Mouse (Mus musculus): ENCODE measurements around the gene Scarf1.

Scarf1 gene

DNA sequence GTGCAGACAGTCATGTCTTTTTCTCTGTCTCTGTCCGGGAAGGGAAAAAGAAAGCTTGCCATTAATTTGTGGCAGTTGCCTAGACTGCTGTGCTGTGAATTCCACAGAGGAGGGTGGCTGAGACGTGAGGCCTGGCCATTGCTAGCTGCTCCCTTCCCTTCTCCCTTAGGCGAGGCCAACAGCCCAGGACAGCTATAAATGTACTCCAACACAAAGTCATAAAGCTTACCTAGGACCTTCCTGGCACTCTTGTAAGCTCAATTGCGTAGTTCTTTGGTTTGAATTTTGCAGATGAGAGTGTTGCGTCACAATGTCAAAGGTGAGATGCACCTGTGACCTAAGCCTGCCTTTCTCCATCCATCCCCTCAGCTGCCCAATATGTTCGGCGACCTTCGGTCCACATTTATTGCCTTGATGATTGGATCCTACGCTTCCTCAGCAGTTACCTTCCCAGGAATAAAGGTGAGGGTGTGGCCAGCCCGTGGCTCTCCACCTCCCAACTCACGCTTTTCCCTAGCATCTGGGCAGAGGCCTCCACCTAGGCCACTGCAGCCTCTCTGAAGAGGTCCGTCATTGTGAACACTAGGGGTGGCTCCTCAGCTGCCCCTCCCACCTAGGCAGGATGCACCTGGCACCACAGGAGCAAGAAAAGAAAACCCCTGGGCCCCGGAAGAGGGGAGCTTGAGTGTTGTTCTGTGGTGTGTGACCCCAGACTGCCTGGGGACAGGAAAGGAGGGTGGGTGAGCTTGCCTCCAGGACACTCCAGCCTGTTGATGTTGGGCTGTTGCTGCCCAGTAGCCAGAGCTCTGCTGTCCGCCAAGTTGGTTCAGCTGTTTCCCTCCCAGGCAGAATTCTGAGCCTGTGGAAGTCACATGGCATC, 47.4 kb downstream of the Scarf1 start:
- Histone ChIP-seq H3K4me3 (replicated peaks; ENCODE audit: low read length) (no peak overlapping the region), H3K27me3 (ENCODE audit: insufficient read depth, low read length) (no peaks in the 10 kb centered on the region), H3K9me3 (ENCODE audit: low read length) (no peaks in the 10 kb centered on the region), H3K36me3 (ENCODE audit: insufficient read depth, low read length) (peaks cover 49% of the 10 kb centered on the region), H3K4me1 (replicated peaks; ENCODE audit: low read depth, low read length) (peaks cover 40% of the 10 kb centered on the region)
- no peak for TF ChIP-seq CTCF (conservative IDR thresholded peaks at IDR 0.05; ENCODE audit: low read length)
- no peak for TF ChIP-seq POU5F1 (IDR thresholded peaks at IDR 0.05; ENCODE audit: borderline replicate concordance, low read length)
- TF ChIP-seq NANOG (IDR thresholded peaks at IDR 0.05; ENCODE audit: borderline replicate concordance, low read length) = no peak

- no peak overlapping the region for H3K4me3 ChIP-seq (replicated peaks; ENCODE audit: low read length)
- H3K4me1 ChIP-seq (replicated peaks; ENCODE audit: low read depth, low read length) = peaks cover 36% of the 10 kb centered on the region
- no peaks in the 10 kb centered on the region for H3K27me3 ChIP-seq (ENCODE audit: insufficient read depth, low read length)
- peaks cover 54% of the 10 kb centered on the region for H3K36me3 ChIP-seq (ENCODE audit: insufficient read depth, low read length)
- no peaks in the 10 kb centered on the region for H3K9me3 ChIP-seq (ENCODE audit: low read length)
- no peak for TF ChIP-seq NANOG (IDR thresholded peaks at IDR 0.05; ENCODE audit: borderline replicate concordance, low read length)
- no peak for TF ChIP-seq POU5F1 (IDR thresholded peaks at IDR 0.05; ENCODE audit: borderline replicate concordance, low read length)
- no peak for TF ChIP-seq CTCF (conservative IDR thresholded peaks at IDR 0.05; ENCODE audit: low read length)
These were observed 48.1 kb downstream of the Scarf1 start for GRCm38 (mm10) chr11:75561410-75561791.

- peaks cover 22% of the 10 kb centered on the region for H3K4me1 ChIP-seq (replicated peaks; ENCODE audit: low read depth, low read length)
- no peaks in the 10 kb centered on the region for H3K9me3 ChIP-seq (ENCODE audit: low read length)
- H3K27me3 ChIP-seq (ENCODE audit: insufficient read depth, low read length) = no peaks in the 10 kb centered on the region
- TF ChIP-seq POU5F1 (IDR thresholded peaks at IDR 0.05; ENCODE audit: borderline replicate concordance, low read length) (no peak), CTCF (conservative IDR thresholded peaks at IDR 0.05; ENCODE audit: low read length) (no peak), NANOG (IDR thresholded peaks at IDR 0.05; ENCODE audit: borderline replicate concordance, low read length) (no peak)
- no peak overlapping the region for H3K4me3 ChIP-seq (replicated peaks; ENCODE audit: low read length)
- H3K36me3 ChIP-seq (ENCODE audit: insufficient read depth, low read length) = peaks cover 68% of the 10 kb centered on the region
These were observed 49.5 kb downstream of the Scarf1 start for GRCm38 (mm10) chr11:75562840-75563239.

- no peak for TF ChIP-seq CTCF (conservative IDR thresholded peaks at IDR 0.05; ENCODE audit: low read length)
- TF ChIP-seq NANOG (IDR thresholded peaks at IDR 0.05; ENCODE audit: borderline replicate concordance, low read length) = no peak
- peaks cover 11% of the 10 kb centered on the region for H3K4me1 ChIP-seq (replicated peaks; ENCODE audit: low read depth, low read length)
- H3K36me3 ChIP-seq (ENCODE audit: insufficient read depth, low read length) = peaks cover 78% of the 10 kb centered on the region
- H3K27me3 ChIP-seq (ENCODE audit: insufficient read depth, low read length) = no peaks in the 10 kb centered on the region
- no peaks in the 10 kb centered on the region for H3K9me3 ChIP-seq (ENCODE audit: low read length)
- no peak overlapping the region for H3K4me3 ChIP-seq (replicated peaks; ENCODE audit: low read length)
These were observed 50.7 kb downstream of the Scarf1 start for GRCm38 (mm10) chr11:75563851-75564548.

DNA sequence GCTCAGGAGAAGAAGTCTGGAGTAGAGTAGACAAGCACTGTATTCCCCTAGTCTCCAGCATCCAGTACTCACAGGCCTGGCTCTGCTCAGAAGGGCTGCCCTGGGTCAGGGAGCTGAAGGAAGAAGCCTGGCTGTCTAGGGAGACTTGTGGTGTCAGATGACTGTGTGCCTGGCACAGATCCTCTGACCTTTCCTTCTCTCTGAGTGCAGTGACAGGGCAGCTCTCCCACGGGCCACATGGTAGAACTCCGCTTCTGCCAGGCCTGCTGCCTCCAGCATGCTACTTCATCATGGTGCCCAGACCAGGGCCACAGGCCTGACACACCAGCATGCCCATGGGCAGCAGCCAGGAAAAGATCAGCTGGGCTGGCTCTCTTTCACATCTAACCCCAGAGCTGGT, 52.5 kb downstream of the Scarf1 start:
- Histone ChIP-seq H3K36me3 (ENCODE audit: insufficient read depth, low read length) (peaks cover 83% of the 10 kb centered on the region), H3K27me3 (ENCODE audit: insufficient read depth, low read length) (no peaks in the 10 kb centered on the region), H3K4me3 (replicated peaks; ENCODE audit: low read length) (no peak overlapping the region), H3K9me3 (ENCODE audit: low read length) (no peaks in the 10 kb centered on the region), H3K4me1 (replicated peaks; ENCODE audit: low read depth, low read length) (peaks cover 6% of the 10 kb centered on the region)
- no peak for TF ChIP-seq NANOG (IDR thresholded peaks at IDR 0.05; ENCODE audit: borderline replicate concordance, low read length)
- TF ChIP-seq CTCF (conservative IDR thresholded peaks at IDR 0.05; ENCODE audit: low read length) = no peak

DNA sequence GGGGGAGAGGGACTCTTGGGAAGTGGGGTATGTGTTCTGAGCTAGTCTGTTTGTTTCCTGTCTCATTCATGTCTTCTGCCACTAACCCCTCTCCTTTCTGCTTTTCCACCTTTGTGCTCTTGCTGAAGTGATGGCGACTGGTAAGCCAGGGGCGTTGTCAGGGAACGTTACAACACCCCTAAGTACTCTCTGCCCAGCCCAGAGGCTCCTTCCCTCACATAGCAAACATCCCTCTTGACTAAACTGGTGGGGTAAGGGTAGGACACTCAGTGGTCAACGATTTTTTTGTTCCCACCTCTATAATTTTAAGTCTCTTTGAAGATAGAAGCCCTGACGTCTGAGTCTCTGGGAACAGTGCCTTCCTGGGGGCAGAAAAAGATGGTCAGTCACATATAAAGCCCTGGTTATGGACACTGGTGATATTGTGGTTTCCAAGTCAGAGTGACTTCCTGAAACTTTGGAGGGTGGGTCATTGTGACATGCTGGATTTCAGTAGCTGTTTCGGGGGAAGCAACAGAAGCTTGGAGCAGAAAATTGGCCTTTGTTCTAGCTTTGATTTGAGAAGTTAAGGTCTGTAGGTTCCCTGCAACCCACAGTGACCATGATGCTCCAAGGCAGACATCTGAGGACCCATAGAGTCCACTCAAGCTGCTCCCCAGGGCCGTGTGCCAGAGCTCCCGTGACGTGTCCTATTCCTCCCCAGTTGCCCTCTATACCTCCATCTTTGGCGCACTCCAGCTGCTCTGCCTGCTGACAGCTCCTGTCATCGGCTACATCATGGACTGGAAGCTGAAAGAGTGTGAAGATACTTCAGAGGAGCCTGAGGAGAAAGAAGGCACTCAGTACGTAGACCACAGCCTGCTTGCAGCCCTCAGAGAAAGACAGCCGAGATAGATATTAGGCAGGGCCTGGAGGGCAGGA, 53.2 kb downstream of the Scarf1 start:
- TF ChIP-seq POU5F1 (IDR thresholded peaks at IDR 0.05; ENCODE audit: borderline replicate concordance, low read length) (no peak), CTCF (conservative IDR thresholded peaks at IDR 0.05; ENCODE audit: low read length) (no peak)
- Histone ChIP-seq H3K4me1 (replicated peaks; ENCODE audit: low read depth, low read length) (peaks cover 6% of the 10 kb centered on the region), H3K9me3 (ENCODE audit: low read length) (no peaks in the 10 kb centered on the region), H3K4me3 (replicated peaks; ENCODE audit: low read length) (no peak overlapping the region), H3K36me3 (ENCODE audit: insufficient read depth, low read length) (peaks cover 79% of the 10 kb centered on the region), H3K27me3 (ENCODE audit: insufficient read depth, low read length) (no peaks in the 10 kb centered on the region)

- Histone ChIP-seq H3K9me3 (ENCODE audit: low read length) (no peaks in the 10 kb centered on the region), H3K27me3 (ENCODE audit: insufficient read depth, low read length) (no peaks in the 10 kb centered on the region), H3K4me3 (replicated peaks; ENCODE audit: low read length) (no peak overlapping the region), H3K36me3 (ENCODE audit: insufficient read depth, low read length) (peaks cover 72% of the 10 kb centered on the region), H3K4me1 (replicated peaks; ENCODE audit: low read depth, low read length) (peaks cover 15% of the 10 kb centered on the region)
- TF ChIP-seq NANOG (IDR thresholded peaks at IDR 0.05; ENCODE audit: borderline replicate concordance, low read length) (no peak), CTCF (conservative IDR thresholded peaks at IDR 0.05; ENCODE audit: low read length) (no peak), POU5F1 (IDR thresholded peaks at IDR 0.05; ENCODE audit: borderline replicate concordance, low read length) (no peak)
These were observed 54.2 kb downstream of the Scarf1 start for GRCm38 (mm10) chr11:75567346-75568114.

All from E14TG2a.4 (cell line).